Mouse (Mus musculus) lung, adult 2 months (tissue): Measurements from ENCODE around the gene Plxnc1. TPM values are rescaled to one million over a fixed set of nuclear protein-coding genes. Genes with fewer than 3 reads are reported as not detected.

ENCODE experiments used
- DNase-seq: peaks from one replicate; pipeline ENCODE4 v3.0.0; 2022
- H3K4me1 ChIP-seq: fragments of 200-500 bp; 2 replicates; pipeline ENCODE4 v1.6.1; 2011; ENCODE audit warnings: low read length; ENCODE audit not compliant: control insufficient read depth, insufficient read depth
- H3K4me3 ChIP-seq: fragments of 200-500 bp; replicated peaks from 2 replicates; pipeline ENCODE3; 2011; ENCODE audit warnings: low read depth, mild to moderate bottlenecking, control low read depth, low read length; ENCODE audit errors: extremely low read depth
- CTCF ChIP-seq: fragments of 200-500 bp; IDR thresholded peaks from 2 replicates; pipeline ENCODE4 v1.5.1; 2011; ENCODE audit warnings: mild to moderate bottlenecking, low read length, control low read depth; ENCODE audit not compliant: insufficient read depth
- POLR2A ChIP-seq: fragments of 200-500 bp; IDR thresholded peaks from 2 replicates; pipeline ENCODE4 v1.6.1; 2011; ENCODE audit warnings: low read depth, mild to moderate bottlenecking, control low read depth, low read length, borderline replicate concordance; ENCODE audit errors: extremely low read depth
- WGBS: fragments of 180-500 bp; shearing (Covaris S2); methylation state at CpG from one replicate; pipeline ENCODE4 v1.1.7; 2018; 5-methylcytosine and 5-hydroxymethylcytosine counted together
- polyA plus RNA-seq: library from polyadenylated mRNA; depleted of rRNA; stranded (reverse); fragments of >200 nt; gene quantifications from 2 replicates; pipeline ENCODE4 v1.2.3, GENCODE M21; 2012

The Plxnc1 gene
- polyA plus RNA-seq, 1 experiment = 5.4 TPM

DNA sequence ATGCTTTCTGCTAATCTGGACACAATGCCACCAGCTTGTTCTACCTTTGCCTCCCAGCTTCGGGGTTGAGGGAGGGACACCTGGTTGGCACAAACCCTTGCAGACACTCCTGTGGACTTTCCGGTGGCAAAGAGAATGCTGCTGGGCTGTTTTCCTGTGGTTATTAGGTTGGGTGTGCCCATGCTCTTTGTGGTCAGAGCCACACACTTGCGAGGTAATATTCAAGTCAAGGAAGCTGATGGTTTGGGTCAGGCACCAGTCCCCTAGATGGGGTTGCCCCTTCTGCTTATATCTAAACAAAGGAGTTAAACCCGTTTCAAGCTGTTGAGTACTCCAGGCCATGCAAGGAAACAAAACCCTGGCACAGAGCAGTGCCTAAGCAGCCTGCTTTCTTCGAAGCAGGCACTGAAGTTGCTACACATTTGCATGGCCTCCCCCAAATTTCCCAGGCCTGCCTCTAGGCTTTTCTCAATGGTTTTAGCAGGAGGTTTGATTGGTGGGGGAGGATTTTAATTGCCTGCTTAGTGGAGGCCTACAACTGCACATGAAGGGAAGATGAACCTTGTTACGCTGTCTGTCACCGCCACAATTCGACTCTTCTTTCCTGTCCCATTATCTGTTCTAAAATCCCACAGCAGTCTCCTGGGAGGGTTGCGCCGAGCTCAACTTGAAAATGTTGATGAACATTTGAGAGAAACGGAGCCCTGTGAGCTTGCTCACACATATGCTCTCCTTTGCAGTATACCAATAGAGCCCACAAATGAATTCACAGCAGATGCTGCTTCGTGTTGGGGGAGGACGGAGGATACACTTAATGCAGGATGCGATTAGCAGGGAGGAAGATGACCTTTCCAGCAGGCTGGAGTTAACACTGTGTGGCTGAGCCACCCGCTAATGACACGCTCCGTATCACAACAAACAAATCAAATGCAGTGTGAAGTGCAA, 132.5 kb downstream of the Plxnc1 start:
- no peak overlapping the region for H3K4me3 ChIP-seq
- WGBS = 72% methylated on average over 17 of the region's 17 CpGs
- DNase-seq = no peak
- TF ChIP-seq CTCF = no peak
- no peak for TF ChIP-seq POLR2A
- no peaks in the 10 kb centered on the region for H3K4me1 ChIP-seq

DNA sequence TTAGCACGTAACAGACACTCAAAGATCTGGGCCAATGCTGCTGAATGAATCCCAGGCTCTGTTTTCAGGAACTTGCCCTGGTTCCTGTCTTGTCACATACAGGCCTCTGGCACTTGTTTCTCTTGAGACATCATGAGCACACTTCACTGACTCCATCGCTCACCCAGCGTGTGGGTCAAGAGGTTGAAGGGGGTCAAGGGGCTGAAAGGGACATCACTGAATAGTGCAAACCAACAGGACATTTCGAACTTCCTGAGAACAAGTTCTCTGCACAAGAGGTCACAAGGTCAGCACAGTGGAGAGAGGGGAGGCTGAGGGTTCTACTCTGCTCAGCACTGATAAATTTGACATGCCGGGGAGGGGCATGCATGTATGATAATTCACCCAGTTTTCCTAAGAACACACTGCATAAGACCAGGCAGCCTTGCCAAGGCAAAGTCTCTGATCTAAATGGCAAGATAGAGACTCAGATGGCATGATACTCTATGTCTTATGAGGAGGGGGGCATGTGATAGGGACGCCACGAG, 134.6 kb downstream of the Plxnc1 start:
- Histone ChIP-seq H3K4me3 (no peak overlapping the region), H3K4me1 (0 out of 2 replicates have a peak, but pooled peaks cover under 1% of the 10 kb centered on the region)
- 73% methylated on average over 7 of the region's 7 CpGs for WGBS
- no peak for DNase-seq
- TF ChIP-seq POLR2A = no peak
- no peak for TF ChIP-seq CTCF

DNA sequence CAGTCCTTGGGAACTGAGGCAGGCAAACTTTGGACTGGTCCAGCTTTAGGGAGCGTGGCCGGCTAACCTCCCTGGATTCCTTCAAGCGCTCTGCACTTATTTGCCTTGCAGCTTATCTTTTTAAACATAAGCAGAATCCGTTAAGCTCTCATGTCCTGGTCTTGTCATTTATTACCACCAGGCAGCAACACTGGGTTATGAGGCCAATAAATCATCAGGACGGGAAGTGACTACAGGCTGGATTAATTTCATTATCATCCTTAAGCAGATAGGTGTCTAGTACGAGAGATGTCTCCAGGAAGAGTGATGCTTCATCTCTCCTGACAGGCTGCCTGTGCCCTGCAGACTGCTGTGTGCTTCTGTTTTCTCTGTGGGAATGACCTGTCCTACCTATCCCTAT, 136.4 kb downstream of the Plxnc1 start:
- TF ChIP-seq POLR2A = no peak
- no peak for TF ChIP-seq CTCF
- 75% methylated on average over 6 of the region's 6 CpGs for WGBS
- Histone ChIP-seq H3K4me3 (no peak overlapping the region), H3K4me1 (peaks cover 6% of the 10 kb centered on the region; the same call in 1 of the 2 replicates)
- no peak for DNase-seq

DNA sequence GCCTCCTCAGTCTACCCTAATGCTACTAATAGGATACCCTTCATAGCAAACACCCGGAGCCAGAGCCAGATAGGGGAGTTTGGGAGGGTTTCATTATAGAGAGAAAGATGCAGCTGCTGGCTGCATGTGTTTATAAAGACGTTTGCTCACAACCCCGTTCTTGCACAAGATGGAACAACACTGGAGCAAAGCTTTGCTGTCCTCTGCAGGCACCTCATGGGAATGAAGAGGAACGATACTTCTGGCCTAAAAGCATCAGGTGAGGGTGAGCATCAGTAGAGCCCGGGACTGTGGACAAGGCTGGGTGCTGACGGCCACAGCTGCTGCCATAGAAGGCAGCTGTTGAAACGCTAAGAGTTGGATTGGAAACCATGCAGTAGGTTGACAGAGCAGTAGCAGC, 137.3 kb downstream of the Plxnc1 start:
- TF ChIP-seq POLR2A (no peak), CTCF (no peak)
- peaks cover 6% of the 10 kb centered on the region; the same call in 1 of the 2 replicates for H3K4me1 ChIP-seq
- no peak for DNase-seq
- no peak overlapping the region for H3K4me3 ChIP-seq
- WGBS = 68% methylated on average over 7 of the region's 7 CpGs

DNA sequence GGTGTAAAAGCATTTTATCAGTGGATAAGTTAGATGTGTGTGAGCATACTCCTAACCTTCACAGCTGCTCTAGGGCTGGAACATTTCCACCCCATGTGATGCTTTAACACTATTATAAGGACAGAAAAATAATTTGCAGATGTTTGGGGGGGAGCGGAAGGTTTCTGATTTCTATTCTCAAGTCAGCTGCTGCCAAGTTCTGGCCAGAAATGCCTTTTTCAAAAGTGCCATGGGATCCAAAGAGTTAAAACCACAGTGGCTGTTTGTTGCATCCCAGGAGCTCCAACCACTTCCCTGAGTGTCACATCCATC, 139.8 kb downstream of the Plxnc1 start:
- 75% methylated on average over 1 of the region's 1 CpGs for WGBS
- TF ChIP-seq CTCF (no peak), POLR2A (no peak)
- Histone ChIP-seq H3K4me3 (no peak overlapping the region), H3K4me1 (peaks cover 8% of the 10 kb centered on the region; the same call in 1 of the 2 replicates)
- DNase-seq = no peak

DNA sequence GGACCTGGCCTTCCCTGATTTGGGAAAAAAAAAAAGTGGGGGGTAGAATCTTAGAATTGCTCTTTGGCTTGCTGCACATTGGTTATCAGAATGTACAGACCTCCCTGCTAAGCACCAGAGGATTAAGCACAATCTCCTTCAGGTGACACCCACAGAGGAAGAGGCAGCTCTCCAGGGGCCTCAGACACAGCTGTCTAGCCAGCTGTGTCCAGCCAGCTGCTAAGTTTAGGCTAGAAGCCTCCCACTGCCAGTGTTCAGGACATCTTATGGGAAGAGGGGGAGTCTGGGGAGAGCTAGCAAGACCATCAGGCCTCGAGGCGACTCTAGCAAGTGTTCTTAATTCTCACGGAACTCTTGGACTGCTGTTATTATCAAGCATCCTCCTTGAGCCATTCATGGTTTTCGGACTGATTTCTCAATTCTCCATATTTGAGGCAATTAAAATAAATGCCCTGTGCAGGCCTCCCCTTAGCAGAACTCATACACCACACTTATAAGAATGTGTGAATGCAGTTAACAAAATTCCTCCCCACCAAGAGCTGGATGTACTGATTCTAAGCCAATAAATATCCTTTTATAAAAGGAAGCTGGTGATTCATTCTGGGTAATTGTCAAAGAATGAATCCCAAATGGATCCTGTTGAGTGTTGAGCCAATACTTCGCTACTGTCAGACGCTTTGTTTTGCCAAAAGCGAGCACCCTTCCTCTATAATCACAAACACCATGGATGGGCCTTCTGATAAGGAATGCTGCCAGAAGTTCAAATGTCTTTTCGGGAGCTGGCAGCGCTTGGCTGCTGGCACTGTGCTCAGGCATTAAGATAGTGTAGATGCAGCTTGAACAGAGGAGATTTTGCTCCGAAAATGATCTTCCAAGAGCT, 140.4 kb downstream of the Plxnc1 start:
- no peak overlapping the region for H3K4me3 ChIP-seq
- no peak for DNase-seq
- WGBS = 47% methylated on average over 10 of the region's 10 CpGs

DNA sequence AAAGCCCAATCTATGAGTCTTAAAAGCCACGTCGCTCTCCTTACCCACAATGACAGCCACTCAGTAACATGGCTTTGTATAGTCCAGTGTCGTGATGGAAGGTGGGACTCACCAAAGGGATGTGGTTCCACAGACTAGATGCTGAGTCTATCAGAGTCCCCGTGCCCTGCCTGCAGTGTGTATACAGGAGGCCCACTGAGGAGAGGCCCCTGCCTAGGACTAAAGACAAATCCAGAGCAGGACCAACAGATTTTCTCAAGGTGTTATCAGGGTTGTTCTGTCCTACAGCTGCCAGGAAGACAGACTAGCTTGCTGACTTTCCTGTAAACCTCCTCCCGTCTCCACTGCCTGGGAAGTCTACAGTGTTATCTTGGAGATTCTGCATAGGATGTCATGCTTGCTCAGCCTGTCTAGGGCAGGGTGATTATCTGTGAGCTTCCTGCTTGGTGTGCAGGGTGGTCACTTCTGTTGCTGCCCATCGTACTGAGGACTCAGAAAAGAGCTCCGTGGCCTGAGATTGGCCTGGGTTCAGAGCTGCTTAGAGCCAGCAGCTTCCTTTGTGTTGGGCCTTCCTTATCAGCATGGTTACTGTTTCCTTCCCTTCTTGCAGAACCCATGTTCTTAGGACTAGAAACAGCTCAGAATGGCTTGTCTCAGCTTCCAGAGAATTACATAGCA, 143.8 kb downstream of the Plxnc1 start:
- Histone ChIP-seq H3K4me3 (no peak overlapping the region), H3K4me1 (peaks cover 8% of the 10 kb centered on the region; the same call in 1 of the 2 replicates)
- TF ChIP-seq POLR2A (no peak), CTCF (no peak)
- DNase-seq = no peak
- 75% methylated on average over 7 of the region's 7 CpGs for whole genome bisulfite sequencing

More for the DNA sequence above, 140.4 kb downstream of the Plxnc1 start:
- H3K4me1 ChIP-seq = peaks cover 8% of the 10 kb centered on the region; the same call in 1 of the 2 replicates
- TF ChIP-seq CTCF (no peak), POLR2A (no peak)

DNA sequence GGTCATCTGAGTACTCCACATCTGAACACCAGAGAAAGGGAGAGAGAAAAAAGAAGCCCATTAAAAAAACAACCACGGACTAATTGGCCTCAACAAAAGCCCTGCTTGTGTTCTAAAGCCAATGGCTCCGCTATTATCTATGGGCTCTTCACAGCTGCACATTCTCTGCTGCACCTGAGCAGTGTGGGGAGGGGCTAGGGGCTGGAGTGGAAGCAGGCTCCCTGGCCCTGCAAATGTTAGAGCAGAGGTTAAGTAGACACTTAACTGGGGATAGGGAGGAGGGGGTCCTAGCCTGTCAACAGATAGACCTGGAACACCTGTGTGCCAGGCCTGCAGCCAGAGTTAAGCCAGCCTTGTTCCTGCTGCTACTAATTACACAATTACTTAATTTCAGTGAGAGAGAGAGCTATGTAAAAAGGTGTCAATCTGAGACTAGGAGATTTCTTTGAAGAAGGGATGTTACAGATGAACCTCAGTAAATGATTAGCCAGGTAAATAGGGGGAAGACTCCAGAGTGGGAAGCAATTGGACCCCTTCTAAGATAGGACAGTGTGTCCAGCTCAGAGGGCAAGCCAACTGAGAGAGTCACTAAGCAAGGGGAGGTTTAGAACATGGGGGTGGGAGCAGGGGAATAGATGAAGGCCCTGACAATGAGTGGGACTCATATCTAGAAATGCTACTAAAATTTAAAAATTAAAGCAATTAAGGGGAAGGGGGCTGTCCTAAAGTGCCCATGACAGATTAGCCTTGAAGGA, 145.0 kb downstream of the Plxnc1 start:
- Histone ChIP-seq H3K4me3 (no peak overlapping the region), H3K4me1 (peaks cover 5% of the 10 kb centered on the region; the same call in 1 of the 2 replicates)
- WGBS = 80% methylated on average over 2 of the region's 2 CpGs
- TF ChIP-seq POLR2A (no peak), CTCF (no peak)
- no peak for DNase-seq
